Mouse (Mus musculus) lung, adult 2 months (tissue): ENCODE data around the gene Ddx19a.

Source experiments
- CTCF ChIP-seq: fragments of 200-500 bp; IDR thresholded peaks from 2 replicates; pipeline ENCODE4 v1.5.1; 2011; ENCODE audit warnings: mild to moderate bottlenecking, low read length, control low read depth; ENCODE audit not compliant: insufficient read depth
- POLR2A ChIP-seq: fragments of 200-500 bp; IDR thresholded peaks from 2 replicates; pipeline ENCODE4 v1.6.1; 2011; ENCODE audit warnings: low read depth, mild to moderate bottlenecking, control low read depth, low read length, borderline replicate concordance; ENCODE audit errors: extremely low read depth

GRCm38 (mm10) chr8:110933272-110933671 is 64.3 kb downstream of the Ddx19a start:
- no peak for TF ChIP-seq POLR2A
- TF ChIP-seq CTCF, result no peak
